Mouse (Mus musculus) liver, adult 2 months (tissue): ENCODE measurements around the gene 2810408A11Rik. TPM values are rescaled to one million over a fixed set of nuclear protein-coding genes. Genes with fewer than 3 reads are reported as not detected.

Source experiments
- DNase-seq: peaks from one replicate; pipeline ENCODE4 v3.0.0-alpha.2; 2011; ENCODE audit warnings: low read depth, low spot score; ENCODE audit errors: extremely low read depth
- H3K27ac ChIP-seq: fragments of 200-500 bp; replicated peaks from 2 replicates; pipeline ENCODE4 v1.5.1; 2012; ENCODE audit warnings: low read depth, mild to moderate bottlenecking, control low read depth, inconsistent platforms, low read length; ENCODE audit not compliant: insufficient read depth
- H3K27me3 ChIP-seq: fragments of 200-500 bp; 2 replicates; pipeline ENCODE4 v1.6.1; 2012; ENCODE audit warnings: mild to moderate bottlenecking, moderate library complexity, low read length, inconsistent platforms; ENCODE audit not compliant: control insufficient read depth, insufficient read depth
- H3K36me3 ChIP-seq: fragments of 200-500 bp; 2 replicates; pipeline ENCODE4 v1.6.1; 2012; ENCODE audit warnings: low read length, inconsistent platforms; ENCODE audit not compliant: control insufficient read depth, insufficient read depth
- H3K4me1 ChIP-seq: fragments of 200-500 bp; 2 replicates; pipeline ENCODE4 v1.6.1; 2011; ENCODE audit warnings: low read length; ENCODE audit not compliant: control insufficient read depth, insufficient read depth
- H3K4me3 ChIP-seq: fragments of 200-500 bp; 2 replicates; pipeline ENCODE4 v1.5.1; 2011; ENCODE audit warnings: low read depth, mild to moderate bottlenecking, control low read depth, low read length, moderate library complexity; ENCODE audit not compliant: insufficient read depth
- H3K79me2 ChIP-seq: fragments of 200-500 bp; 2 replicates; pipeline ENCODE4 v1.6.1; 2012; ENCODE audit warnings: inconsistent platforms, mild to moderate bottlenecking, low read length, moderate library complexity; ENCODE audit not compliant: control insufficient read depth, insufficient read depth
- H3K9ac ChIP-seq: fragments of 200-500 bp; 2 replicates; pipeline ENCODE4 v1.6.1; 2012; ENCODE audit warnings: low read depth, mild to moderate bottlenecking, control low read depth, inconsistent platforms, low read length
- CTCF ChIP-seq: fragments of 200-500 bp; IDR thresholded peaks from 2 replicates; pipeline ENCODE4 v1.5.1; 2011; ENCODE audit warnings: low read depth, low read length, control low read depth
- POLR2A ChIP-seq: fragments of 200-500 bp; IDR thresholded peaks from 2 replicates; pipeline ENCODE4 v1.6.1; 2011; ENCODE audit warnings: low read length, control low read depth; ENCODE audit not compliant: insufficient read depth; ENCODE audit errors: extremely low read depth
- WGBS: fragments of 180-500 bp; shearing (Covaris S2); methylation state at CpG from one replicate; pipeline ENCODE4 v1.1.7; 2018; 5-methylcytosine and 5-hydroxymethylcytosine counted together
- polyA plus RNA-seq: library from polyadenylated mRNA; depleted of rRNA; stranded (reverse); fragments of >200 nt; gene quantifications from 2 replicates; pipeline ENCODE4 v1.2.3, GENCODE M21; 2012
- total RNA-seq: library from RNA; depleted of rRNA; stranded (reverse); fragments of >200 nt; gene quantifications from 2 replicates; pipeline ENCODE4 v1.2.3, GENCODE M21; 2014

2810408A11Rik gene
- total and polyA plus RNA-seq, 2 experiments: 0.06 to 0.18 TPM

- H3K4me1 ChIP-seq: peaks cover 2% of the 10 kb centered on the region; the same call in 1 of the 2 replicates
- no peak overlapping the region for H3K9ac ChIP-seq
- no peaks in the 10 kb centered on the region for H3K27me3 ChIP-seq
- H3K4me3 ChIP-seq: no peak overlapping the region
- H3K79me2 ChIP-seq: no peaks in the 10 kb centered on the region
- DNase-seq: no peak
- H3K36me3 ChIP-seq: no peaks in the 10 kb centered on the region
- TF ChIP-seq CTCF: no peak
- 40% methylated on average over 4 of the region's 4 CpGs for WGBS
- no peak overlapping the region for H3K27ac ChIP-seq
These were observed 28.9 kb upstream of the 2810408A11Rik start for GRCm38 (mm10) chr11:69929712-69930111.

- no peaks in the 10 kb centered on the region for H3K79me2 ChIP-seq
- no peak overlapping the region for H3K4me3 ChIP-seq
- H3K27me3 ChIP-seq: no peaks in the 10 kb centered on the region
- DNase-seq: no peak
- WGBS: 96% methylated on average over 2 of the region's 2 CpGs
- H3K27ac ChIP-seq: no peak overlapping the region
- TF ChIP-seq CTCF (no peak), POLR2A (no peak)
- no peak overlapping the region for H3K9ac ChIP-seq
- H3K4me1 ChIP-seq: 0 out of 2 replicates have a peak, but pooled peaks cover 2% of the 10 kb centered on the region
- H3K36me3 ChIP-seq: no peaks in the 10 kb centered on the region
These were observed 26.7 kb upstream of the 2810408A11Rik start for GRCm38 (mm10) chr11:69927501-69927900.

- DNase-seq: no peak
- TF ChIP-seq POLR2A (no peak), CTCF (no peak)
- Histone ChIP-seq H3K4me1 (peaks cover 5% of the 10 kb centered on the region; the same call in 1 of the 2 replicates), H3K79me2 (peaks cover 11% of the 10 kb centered on the region), H3K27me3 (no peaks in the 10 kb centered on the region), H3K4me3 (no peak overlapping the region), H3K36me3 (peaks cover 14% of the 10 kb centered on the region), H3K27ac (peak overlapping the region; percentile 90), H3K9ac (peak overlapping the region; percentile 36; the same call in 1 of the 2 replicates)
- WGBS: 49% methylated on average over 3 of the region's 3 CpGs
These were observed 22.0 kb upstream of the 2810408A11Rik start for GRCm38 (mm10) chr11:69922796-69923195.

- Histone ChIP-seq H3K27ac (peak overlapping the region; percentile 90), H3K4me3 (peak overlapping the region; percentile 55), H3K4me1 (peaks cover 5% of the 10 kb centered on the region; the same call in 1 of the 2 replicates), H3K9ac (peak overlapping the region; percentile 80), H3K27me3 (no peaks in the 10 kb centered on the region), H3K79me2 (peaks cover 11% of the 10 kb centered on the region), H3K36me3 (peaks cover 20% of the 10 kb centered on the region)
- DNase-seq: peak; percentile 46
- no peak for TF ChIP-seq CTCF
- TF ChIP-seq POLR2A: no peak
- 3% methylated on average over 12 of the region's 12 CpGs for WGBS
These were observed 21.4 kb upstream of the 2810408A11Rik start for GRCm38 (mm10) chr11:69922012-69922756.

GRCm38 (mm10) chr11:69921114-69922011 lies 20.6 kb upstream of the 2810408A11Rik start, which contains the start of gene Eif5a:
Eif5a (minus strand) TSS chr11:69921958.
- H3K4me1 ChIP-seq: peaks cover 5% of the 10 kb centered on the region; the same call in 1 of the 2 replicates
- under 1% methylated on average over 78 of the region's 78 CpGs for WGBS
- H3K27me3 ChIP-seq: no peaks in the 10 kb centered on the region
- peak within 1 kb of the TSS; percentile 93 for H3K27ac ChIP-seq
- peak; percentile 99 for DNase-seq
- peak within 1 kb of the TSS; percentile 97 for H3K9ac ChIP-seq
- peaks cover 11% of the 10 kb centered on the region for H3K79me2 ChIP-seq
- H3K36me3 ChIP-seq: peaks cover 21% of the 10 kb centered on the region
- peak within 1 kb of the TSS; percentile 89 for H3K4me3 ChIP-seq
- TF ChIP-seq POLR2A (peak; percentile 86), CTCF (peak; percentile 63)
